Mouse (Mus musculus) embryonic facial prominence, embryonic 10.5 days (tissue): ENCODE results near the gene Gfpt1. TPM values are rescaled to one million over a fixed set of nuclear protein-coding genes. Genes with fewer than 3 reads are reported as not detected.
"Not testable (repeated sequence)": the region's sequence is repeated elsewhere in the genome, so short reads cannot be mapped to it uniquely, and the experiment has no call there.

Source experiments
- DNase-seq: peaks from one replicate; pipeline ENCODE4 v3.0.0-alpha.2; 2017; ENCODE audit warnings: low spot score
- H3K27ac ChIP-seq: fragments of 300-500 bp; sonication (generic); replicated peaks from 2 replicates; pipeline ENCODE4 v1.5.1; 2016; ENCODE audit warnings: mild to moderate bottlenecking
- H3K27me3 ChIP-seq: fragments of 300-500 bp; sonication (generic); replicated peaks from 2 replicates; pipeline ENCODE4 v1.6.1; 2016; ENCODE audit warnings: low read depth, mild to moderate bottlenecking; ENCODE audit not compliant: poor library complexity, severe bottlenecking
- H3K36me3 ChIP-seq: fragments of 300-500 bp; sonication (generic); replicated peaks from 2 replicates; pipeline ENCODE4 v1.6.1; 2016; ENCODE audit warnings: mild to moderate bottlenecking, moderate library complexity
- H3K4me1 ChIP-seq: fragments of 300-500 bp; sonication (generic); 2 replicates; pipeline ENCODE4 v1.6.1; 2016
- H3K4me3 ChIP-seq: fragments of 300-500 bp; sonication (generic); 2 replicates; pipeline ENCODE4 v1.5.1; 2016; ENCODE audit warnings: mild to moderate bottlenecking, moderate library complexity
- H3K9me3 ChIP-seq: fragments of 300-500 bp; sonication (generic); 2 replicates; pipeline ENCODE4 v1.6.1; 2016; ENCODE audit warnings: mild to moderate bottlenecking
- WGBS: fragments of 180-500 bp; shearing (Covaris S2); methylation state at CpG from one replicate; pipeline ENCODE4 v1.1.7; 2016; 5-methylcytosine and 5-hydroxymethylcytosine counted together
- polyA plus RNA-seq: library from polyadenylated mRNA; unstranded; fragments of >200 nt; fragmentation: Nextera tagmentation; extraction: Ambion mirVana; gene quantifications from 2 replicates; pipeline ENCODE4 v1.2.1, GENCODE M21; 2016

The Gfpt1 gene
- polyA plus RNA-seq, 1 experiment from 2014 or later, result 17.0 TPM

- WGBS, result 96% methylated on average over 12 of the region's 12 CpGs
- no peaks in the 10 kb centered on the region for H3K4me1 ChIP-seq
- H3K36me3 ChIP-seq, result peaks cover 95% of the 10 kb centered on the region
- no peak overlapping the region for H3K27ac ChIP-seq
- no peaks in the 10 kb centered on the region for H3K27me3 ChIP-seq
- DNase-seq, result no peak
- peaks cover 6% of the 10 kb centered on the region for H3K9me3 ChIP-seq
- no peak overlapping the region for H3K4me3 ChIP-seq
Observed at GRCm38 (mm10) chr6:87021791-87022190, 20.9 kb upstream of the Gfpt1 start.

- Histone ChIP-seq H3K27ac (no peak overlapping the region), H3K27me3 (no peaks in the 10 kb centered on the region), H3K36me3 (peaks cover 84% of the 10 kb centered on the region), H3K4me1 (no peaks in the 10 kb centered on the region), H3K4me3 (no peak overlapping the region), H3K9me3 (no peaks in the 10 kb centered on the region)
- WGBS, result 88% methylated on average over 7 of the region's 7 CpGs
- DNase-seq, result no peak
Observed at GRCm38 (mm10) chr6:87026980-87027379, 15.7 kb upstream of the Gfpt1 start.

DNA sequence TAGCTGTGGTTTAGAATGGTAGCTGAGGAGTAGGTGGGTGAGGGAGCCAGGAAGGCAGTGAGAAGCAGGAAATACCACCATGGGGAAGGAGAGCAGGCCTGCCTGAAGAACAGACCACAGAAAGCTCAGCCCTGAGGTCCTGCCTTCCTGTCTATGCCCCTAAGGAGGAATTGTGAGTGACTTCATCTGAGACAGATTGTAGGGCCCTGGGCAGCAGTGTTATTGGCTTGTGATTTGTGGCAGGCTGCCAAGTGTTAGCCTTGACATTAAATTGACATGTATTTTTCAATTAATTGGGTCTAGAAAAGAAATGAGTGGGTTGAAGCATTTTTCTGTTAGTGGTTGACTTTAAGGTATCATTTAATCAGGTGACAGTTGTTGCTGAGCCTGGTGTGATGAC lies 13.8 kb upstream of the Gfpt1 start:
- Histone ChIP-seq H3K36me3 (peaks cover 68% of the 10 kb centered on the region), H3K4me3 (no peak overlapping the region), H3K4me1 (no peaks in the 10 kb centered on the region), H3K27ac (no peak overlapping the region), H3K9me3 (no peaks in the 10 kb centered on the region), H3K27me3 (no peaks in the 10 kb centered on the region)
- no peak for DNase-seq

DNA sequence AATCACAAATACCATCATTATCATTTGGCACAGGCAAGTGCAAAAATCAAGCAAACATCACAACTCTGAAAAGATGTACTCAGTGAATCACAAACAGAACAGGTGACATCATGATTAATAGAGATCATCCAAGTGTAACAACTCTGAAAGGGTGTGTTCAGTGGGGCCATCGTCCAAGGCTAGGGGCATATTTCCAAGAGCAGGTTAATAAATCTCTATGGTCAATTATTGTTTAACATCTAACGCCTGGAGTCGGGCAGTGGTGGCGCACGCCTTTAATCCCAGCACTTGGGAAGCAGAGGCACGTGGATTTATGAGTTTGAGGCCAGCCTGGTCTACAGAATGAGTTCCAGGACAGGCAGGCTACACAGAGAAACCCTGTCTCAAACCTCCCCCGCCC lies 11.3 kb upstream of the Gfpt1 start:
- not testable (repeated sequence) for H3K27ac ChIP-seq
- 92% methylated on average over 7 of the region's 7 CpGs for WGBS

GRCm38 (mm10) chr6:87032401-87032800 lies 10.2 kb upstream of the Gfpt1 start:
- Histone ChIP-seq H3K4me1 (no peaks in the 10 kb centered on the region), H3K4me3 (no peak overlapping the region), H3K27ac (no peak overlapping the region), H3K9me3 (peaks cover 3% of the 10 kb centered on the region; the same call in 1 of the 2 replicates), H3K27me3 (no peaks in the 10 kb centered on the region), H3K36me3 (peaks cover 35% of the 10 kb centered on the region)
- DNase-seq, result no peak
- 84% methylated on average over 3 of the region's 3 CpGs for WGBS

More for the DNA sequence above, 11.3 kb upstream of the Gfpt1 start:
- H3K27me3 ChIP-seq, H3K9me3 ChIP-seq, DNase-seq, H3K4me3 ChIP-seq, H3K4me1 ChIP-seq: not testable (repeated sequence)
- peaks cover 44% of the 10 kb centered on the region for H3K36me3 ChIP-seq

DNA sequence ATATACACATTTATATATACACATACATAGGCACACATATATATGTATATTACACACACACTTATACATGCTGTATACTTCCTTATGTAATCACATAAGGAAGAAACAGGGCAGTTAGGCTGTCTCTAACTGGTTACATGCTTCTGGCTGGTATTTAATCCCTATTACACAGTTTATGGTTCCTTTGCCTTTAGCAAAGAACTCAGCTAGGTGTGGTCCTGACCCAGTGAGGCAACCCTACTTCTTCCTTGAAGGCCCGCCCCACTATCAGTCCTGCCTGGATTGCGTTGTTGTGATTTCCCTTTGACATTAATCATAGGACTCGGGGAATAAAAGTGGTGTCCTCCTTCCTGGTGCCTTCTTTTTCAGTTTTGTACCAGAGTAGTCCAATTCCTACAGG lies 8.3 kb upstream of the Gfpt1 start:
- Histone ChIP-seq H3K4me1 (no peaks in the 10 kb centered on the region), H3K36me3 (peaks cover 15% of the 10 kb centered on the region), H3K27me3 (no peaks in the 10 kb centered on the region), H3K9me3 (peaks cover 3% of the 10 kb centered on the region; the same call in 1 of the 2 replicates), H3K4me3 (no peak overlapping the region), H3K27ac (no peak overlapping the region)
- no peak for DNase-seq
- 90% methylated on average over 3 of the region's 3 CpGs for WGBS

- H3K36me3 ChIP-seq, result no peaks in the 10 kb centered on the region
- no peak overlapping the region for H3K27ac ChIP-seq
- WGBS, result 87% methylated on average over 10 of the region's 10 CpGs
- no peaks in the 10 kb centered on the region for H3K27me3 ChIP-seq
- peaks cover 3% of the 10 kb centered on the region; the same call in 1 of the 2 replicates for H3K9me3 ChIP-seq
- DNase-seq, result no peak
- H3K4me3 ChIP-seq, result no peak overlapping the region
- peaks cover 5% of the 10 kb centered on the region; the same call in 1 of the 2 replicates for H3K4me1 ChIP-seq
Observed at GRCm38 (mm10) chr6:87037826-87038620, 4.6 kb upstream of the Gfpt1 start.

DNA sequence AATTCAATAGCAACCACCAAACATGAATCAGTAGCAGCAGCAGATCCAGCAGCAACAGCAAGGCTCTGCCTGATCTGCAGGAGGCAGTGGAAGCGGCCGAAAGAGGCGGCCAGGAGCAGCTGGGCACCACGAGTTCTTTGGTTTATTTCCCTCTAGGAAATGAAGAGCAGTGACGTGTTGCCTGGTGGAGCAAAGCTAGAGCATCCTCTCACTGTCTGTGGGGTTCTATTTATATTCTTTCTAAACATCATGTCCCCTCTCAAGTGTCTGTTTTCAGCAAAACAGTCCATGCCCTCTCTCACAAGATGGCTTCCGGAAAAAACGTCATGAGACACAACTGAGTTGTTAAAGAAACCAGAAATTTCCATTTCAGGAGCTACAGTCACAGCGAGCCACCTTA lies 3.5 kb upstream of the Gfpt1 start:
- DNase-seq, result no peak
- 91% methylated on average over 8 of the region's 8 CpGs for WGBS
- H3K4me3 ChIP-seq, result no peak overlapping the region
- H3K36me3 ChIP-seq, result no peaks in the 10 kb centered on the region
- H3K9me3 ChIP-seq, result peaks cover 3% of the 10 kb centered on the region; the same call in 1 of the 2 replicates
- no peaks in the 10 kb centered on the region for H3K27me3 ChIP-seq
- peaks cover 17% of the 10 kb centered on the region for H3K4me1 ChIP-seq
- no peak overlapping the region for H3K27ac ChIP-seq

DNA sequence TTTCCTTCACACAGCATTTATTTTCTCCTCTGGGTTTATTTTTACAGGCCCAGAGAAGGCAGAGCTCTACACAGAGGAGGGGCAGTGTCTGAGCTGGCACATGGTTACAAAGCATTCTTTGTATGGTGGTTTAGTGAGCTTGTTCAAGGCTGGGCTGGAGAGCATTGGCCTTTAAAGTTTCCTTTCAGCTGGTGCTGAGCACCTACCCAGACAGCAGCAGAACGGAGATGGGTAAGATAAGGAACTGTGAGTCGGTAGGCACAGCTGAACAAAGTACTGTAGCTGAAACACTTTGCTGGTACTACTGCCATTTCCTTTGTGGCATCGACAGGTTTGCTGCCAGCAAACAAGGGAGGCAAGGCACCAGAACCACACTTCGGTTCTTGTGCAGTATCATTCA lies 1.7 kb upstream of the Gfpt1 start:
- Histone ChIP-seq H3K27me3 (no peaks in the 10 kb centered on the region), H3K4me1 (peaks cover 19% of the 10 kb centered on the region), H3K9me3 (peaks cover 3% of the 10 kb centered on the region; the same call in 1 of the 2 replicates), H3K27ac (peak overlapping the region; percentile 41; the same call in 1 of the 2 replicates), H3K4me3 (0 out of 2 replicates have a peak overlapping the region, but pooled peaks have one; percentile 2), H3K36me3 (no peaks in the 10 kb centered on the region)
- 70% methylated on average over 4 of the region's 4 CpGs for WGBS
- no peak for DNase-seq

- Histone ChIP-seq H3K36me3 (no peaks in the 10 kb centered on the region), H3K4me3 (peak overlapping the region; percentile 96; the same call in 1 of the 2 replicates), H3K9me3 (peaks cover 3% of the 10 kb centered on the region; the same call in 1 of the 2 replicates), H3K27ac (peak overlapping the region; percentile 94; the same call in 1 of the 2 replicates), H3K4me1 (peaks cover 19% of the 10 kb centered on the region), H3K27me3 (no peaks in the 10 kb centered on the region)
- 89% methylated on average over 7 of the region's 7 CpGs for WGBS
- DNase-seq, result no peak
Observed at GRCm38 (mm10) chr6:87041431-87041830, 1.2 kb upstream of the Gfpt1 start.

DNA sequence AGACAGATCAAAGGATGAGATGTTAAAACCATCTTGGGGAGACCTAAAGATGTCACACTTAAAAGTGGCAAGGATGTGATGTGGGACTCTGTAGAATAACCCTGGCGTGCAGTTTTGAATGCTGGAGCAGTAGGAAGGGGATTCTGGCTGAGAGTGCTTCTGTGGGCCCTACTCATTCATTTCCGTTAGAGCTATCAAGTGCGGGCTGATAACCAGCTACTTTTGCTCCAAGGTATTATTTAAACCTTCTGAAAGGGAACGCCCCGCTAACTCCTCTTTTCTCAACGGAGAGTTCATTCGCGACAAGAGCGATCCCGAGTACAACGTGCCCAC lies 676 bp upstream of the Gfpt1 start:
- Histone ChIP-seq H3K27me3 (no peaks in the 10 kb centered on the region), H3K36me3 (peaks cover 3% of the 10 kb centered on the region; the same call in 1 of the 2 replicates), H3K27ac (peak overlapping the region; percentile 94), H3K4me1 (peaks cover 19% of the 10 kb centered on the region), H3K9me3 (peaks cover 1% of the 10 kb centered on the region; the same call in 1 of the 2 replicates), H3K4me3 (peak overlapping the region; percentile 96)
- DNase-seq, result no peak
- WGBS, result under 1% methylated on average over 11 of the region's 11 CpGs

DNA sequence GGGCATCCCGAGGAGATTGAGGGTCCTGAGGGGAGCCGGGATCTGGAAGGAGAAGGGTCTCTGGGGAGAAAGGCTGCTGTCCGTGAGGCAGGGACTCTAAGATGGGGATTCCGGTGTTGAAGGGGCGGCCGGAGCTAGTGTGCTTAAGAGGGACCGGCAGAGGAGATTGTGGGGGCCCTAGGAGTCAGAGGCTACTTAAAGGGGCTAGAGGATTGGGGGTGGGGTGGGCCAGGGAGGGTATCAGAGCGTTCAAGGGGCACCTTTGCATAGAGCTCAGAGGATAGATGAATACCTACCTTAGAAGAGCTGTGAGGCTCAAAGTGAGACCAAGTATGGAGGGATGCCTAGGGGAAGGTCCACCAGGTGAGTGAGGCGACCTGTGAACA lies 478 bp downstream of the Gfpt1 start:
- peak overlapping the region; percentile 96 for H3K4me3 ChIP-seq
- peaks cover 14% of the 10 kb centered on the region for H3K36me3 ChIP-seq
- no peaks in the 10 kb centered on the region for H3K9me3 ChIP-seq
- peaks cover 19% of the 10 kb centered on the region for H3K4me1 ChIP-seq
- DNase-seq, result no peak
- 2% methylated on average over 9 of the region's 9 CpGs for WGBS
- H3K27me3 ChIP-seq, result no peaks in the 10 kb centered on the region
- peak overlapping the region; percentile 94 for H3K27ac ChIP-seq

DNA sequence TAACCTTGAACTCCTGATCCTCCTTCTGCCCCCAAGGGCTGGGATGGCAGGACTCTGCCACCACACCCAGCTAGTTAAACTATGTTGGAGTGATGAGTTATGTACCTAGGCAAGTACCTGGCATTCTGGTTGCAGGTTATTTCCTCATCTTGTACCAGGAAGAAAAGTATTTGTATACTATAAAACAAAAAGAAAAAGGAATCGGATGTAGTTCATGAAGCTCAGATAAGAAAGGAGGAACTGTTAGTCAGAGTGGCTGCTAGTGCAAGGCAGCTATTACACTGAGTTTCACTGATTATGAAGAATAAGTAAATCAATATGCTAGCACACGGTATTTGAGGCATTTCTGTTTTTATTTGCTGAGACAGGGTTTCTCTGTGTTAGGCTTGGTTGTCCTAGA lies 2.2 kb downstream of the Gfpt1 start:
- no peak for DNase-seq
- H3K9me3 ChIP-seq, result no peaks in the 10 kb centered on the region
- no peaks in the 10 kb centered on the region for H3K27me3 ChIP-seq
- H3K27ac ChIP-seq, result no peak overlapping the region
- H3K4me3 ChIP-seq, result no peak overlapping the region
- WGBS, result 88% methylated on average over 2 of the region's 2 CpGs
- peaks cover 28% of the 10 kb centered on the region for H3K36me3 ChIP-seq
- peaks cover 19% of the 10 kb centered on the region for H3K4me1 ChIP-seq
